Mouse (Mus musculus) right cerebral cortex, postnatal 14 days (tissue): ENCODE results near the gene Scn9a.

ENCODE experiments used
- DNase-seq: peaks from one replicate; pipeline ENCODE4 v3.0.0; 2022

The Scn9a gene

DNA sequence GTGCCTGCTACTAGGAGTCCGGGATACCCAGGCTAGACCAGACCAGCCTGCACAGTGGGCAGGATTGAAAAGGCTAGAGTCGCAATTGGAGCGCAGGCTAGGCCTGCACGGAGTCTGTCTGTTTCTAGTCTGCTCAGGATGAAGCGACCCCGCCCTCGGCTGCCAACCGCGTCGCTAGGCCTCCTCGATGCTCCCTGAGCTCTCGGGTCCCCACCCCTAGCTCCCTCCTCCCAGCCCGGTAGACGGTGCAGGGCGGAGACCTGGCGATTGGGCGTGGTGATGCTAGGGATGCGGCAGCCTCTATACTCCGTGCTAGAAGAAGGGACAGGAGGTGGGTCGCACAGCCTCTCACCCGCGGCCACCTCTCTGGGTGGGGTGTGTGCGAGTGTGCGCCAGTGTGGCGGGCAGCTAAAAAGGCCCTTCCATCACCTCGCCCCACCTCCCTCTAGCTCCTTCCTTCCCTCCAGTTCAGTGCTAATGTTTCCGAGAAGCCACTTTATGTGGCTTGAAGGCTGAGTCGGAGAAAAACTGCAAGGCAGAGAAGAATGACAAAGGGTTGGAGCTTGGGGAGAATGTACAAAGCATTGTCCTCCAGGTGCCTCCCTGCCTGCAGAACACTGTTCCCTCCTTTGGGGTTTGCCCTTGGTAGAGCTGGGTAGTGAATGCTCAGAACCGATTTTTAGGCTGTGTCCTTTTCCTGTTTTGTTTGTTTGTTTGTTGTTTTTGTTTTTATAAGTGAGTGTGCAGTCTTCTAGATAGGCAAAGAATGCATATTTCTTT is at the start of gene Scn9a:
Gene Scn9a, minus strand, starts transcription at position 383 of the 780 bp plus-strand sequence.
- DNase-seq = peak; percentile 32

DNA sequence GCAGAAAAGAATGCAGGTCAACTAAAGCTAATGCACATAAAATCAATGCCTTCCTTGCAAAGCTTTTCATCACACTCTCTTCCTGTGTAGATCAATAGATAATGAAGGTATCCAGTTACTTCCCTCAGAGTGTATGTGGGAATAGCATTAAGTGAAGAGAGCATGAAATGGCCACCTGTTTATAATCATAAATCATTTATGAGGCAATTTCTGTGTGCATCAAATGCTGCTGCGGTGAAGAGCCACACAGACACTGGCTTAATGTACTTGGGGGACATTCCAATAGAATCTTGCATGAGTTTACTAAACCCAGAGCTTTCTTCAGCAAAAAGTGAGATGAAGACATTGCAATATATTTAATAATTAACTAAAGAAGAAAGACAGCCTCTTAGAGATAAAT is 27.2 kb upstream of the Scn9a start:
- DNase-seq = no peak

DNA sequence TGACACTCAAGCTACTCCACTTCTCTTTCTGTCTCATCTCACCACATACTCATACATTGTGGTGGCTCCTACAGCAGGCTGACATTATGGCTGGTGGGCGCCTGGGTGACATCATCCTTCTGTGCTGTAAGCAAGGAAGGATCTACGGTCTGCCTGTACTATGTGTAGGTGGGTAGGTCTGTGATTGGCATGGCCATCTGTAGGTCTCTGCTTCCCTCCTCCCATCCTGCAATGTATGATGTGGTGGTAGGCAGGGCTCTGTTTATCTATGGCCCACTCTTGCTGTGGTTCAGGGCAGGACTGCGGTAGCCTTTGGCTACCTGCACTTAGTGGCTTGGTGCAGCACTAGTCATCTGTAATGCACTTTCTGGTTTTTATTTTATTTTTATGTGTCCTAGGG is 21.7 kb upstream of the Scn9a start:
- DNase-seq = no peak

DNA sequence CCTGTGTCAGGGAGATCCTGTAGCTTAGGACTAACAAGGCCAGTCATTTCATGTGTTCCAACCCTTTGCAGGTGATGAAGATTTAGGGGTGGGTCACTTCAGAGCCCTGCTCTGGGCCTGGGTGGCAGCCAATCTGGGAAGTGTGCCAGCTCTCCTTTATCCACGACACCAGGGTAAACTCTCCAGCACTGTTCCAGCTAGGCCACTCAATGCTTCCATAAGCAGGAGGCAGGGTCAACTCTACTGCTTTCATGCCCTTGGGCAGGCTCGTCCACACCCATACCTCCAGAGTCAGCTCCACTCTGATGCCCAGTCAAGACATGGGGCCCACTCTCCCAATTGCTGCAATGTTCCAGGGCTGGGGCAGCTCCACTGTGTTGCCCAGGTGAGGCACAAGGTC is 20.7 kb upstream of the Scn9a start:
- DNase-seq = no peak

DNA sequence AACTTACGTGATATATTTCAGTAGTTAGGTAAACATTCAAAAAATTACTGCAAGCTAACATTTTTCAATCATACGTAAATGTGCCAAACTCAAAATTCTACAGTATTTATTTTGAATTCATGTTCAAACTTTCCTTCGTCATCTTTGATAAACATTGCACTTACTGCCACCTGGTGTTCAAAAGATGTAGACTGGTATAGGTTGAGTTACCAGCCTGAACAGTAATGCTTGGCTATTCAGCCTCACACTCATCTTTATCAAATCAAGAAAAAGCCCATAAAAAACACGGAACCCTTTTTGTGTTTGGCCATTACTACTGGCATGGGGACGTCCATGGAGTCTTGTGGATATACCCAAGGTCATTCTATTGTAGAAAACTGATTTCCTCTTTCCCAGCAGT is 9.6 kb upstream of the Scn9a start:
- no peak for DNase-seq

DNA sequence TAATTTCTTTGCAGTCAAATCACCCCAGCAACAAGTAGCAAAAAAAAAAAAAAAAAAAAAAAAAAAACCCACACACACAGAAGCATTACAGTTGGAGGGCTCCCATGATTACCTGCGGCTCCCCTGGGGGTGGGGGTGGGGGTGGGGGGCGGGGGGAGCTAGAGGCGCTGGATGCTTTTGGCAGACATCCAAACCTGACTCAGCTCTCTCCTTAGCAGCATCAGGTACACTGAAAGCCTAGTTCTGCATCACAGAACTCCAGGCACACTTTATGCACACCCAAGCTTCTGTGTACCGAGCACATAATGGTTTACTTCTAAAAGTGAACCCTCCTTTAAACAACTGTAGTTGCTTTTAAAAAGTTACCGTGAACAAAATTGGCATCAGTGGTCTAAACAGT is 2.0 kb downstream of the Scn9a start:
- no peak for DNase-seq

DNA sequence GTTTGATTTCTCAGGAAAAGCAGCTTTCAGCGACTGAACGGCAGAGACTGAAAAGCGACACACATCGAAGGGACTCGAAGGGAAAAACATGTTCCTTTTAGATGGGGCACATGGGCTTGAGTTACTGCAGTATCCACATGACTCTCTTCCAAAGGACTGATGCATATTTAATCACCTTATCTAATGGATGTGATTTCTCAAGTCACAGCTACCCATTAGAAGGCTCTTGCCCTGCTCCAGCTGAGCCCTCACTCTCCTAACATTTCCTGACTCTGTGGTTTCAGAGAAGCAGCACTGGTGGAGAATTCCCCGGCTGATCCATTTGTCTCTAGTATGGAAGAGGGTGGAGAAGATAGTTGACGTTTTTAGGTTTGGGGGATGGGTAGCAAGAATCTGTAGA is 23.7 kb downstream of the Scn9a start:
- DNase-seq = no peak

DNA sequence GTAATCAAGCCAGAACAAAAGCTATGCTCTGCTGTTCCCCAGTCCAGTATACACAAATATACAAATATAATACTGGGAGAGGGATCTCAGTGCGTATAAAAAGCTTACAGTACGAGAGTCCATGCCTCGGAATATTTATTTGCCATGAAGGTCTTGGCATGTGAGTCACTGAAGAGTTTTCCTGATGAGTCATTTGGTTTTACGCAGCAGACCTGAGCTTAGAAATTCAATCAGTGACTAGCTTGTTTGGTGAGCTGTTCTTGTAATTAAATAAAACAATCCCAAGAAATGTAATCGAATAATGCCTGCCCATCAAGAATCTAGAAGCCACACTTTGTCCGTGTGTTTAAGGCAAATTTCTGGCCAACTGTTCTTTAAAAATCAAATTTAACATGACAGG is 37.4 kb downstream of the Scn9a start:
- no peak for DNase-seq

DNA sequence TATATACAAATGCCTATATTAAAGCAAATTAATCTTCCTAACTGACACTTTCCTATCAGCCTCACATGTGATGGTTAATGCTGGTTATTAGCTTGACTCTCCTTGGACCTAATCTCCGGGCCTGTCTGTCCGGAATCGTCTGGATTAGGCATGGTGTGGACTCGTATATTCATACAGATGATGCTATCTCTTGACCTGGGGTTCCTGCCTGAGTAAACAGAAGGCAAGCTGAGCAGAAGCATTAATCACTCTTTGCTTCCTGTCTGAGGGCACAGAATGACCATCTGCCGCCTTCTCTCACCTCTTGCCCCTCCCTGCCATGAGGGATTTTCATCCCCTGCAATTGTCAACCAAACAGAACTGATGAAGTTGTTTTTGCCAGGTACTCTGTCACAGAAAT is 38.6 kb downstream of the Scn9a start:
- no peak for DNase-seq

DNA sequence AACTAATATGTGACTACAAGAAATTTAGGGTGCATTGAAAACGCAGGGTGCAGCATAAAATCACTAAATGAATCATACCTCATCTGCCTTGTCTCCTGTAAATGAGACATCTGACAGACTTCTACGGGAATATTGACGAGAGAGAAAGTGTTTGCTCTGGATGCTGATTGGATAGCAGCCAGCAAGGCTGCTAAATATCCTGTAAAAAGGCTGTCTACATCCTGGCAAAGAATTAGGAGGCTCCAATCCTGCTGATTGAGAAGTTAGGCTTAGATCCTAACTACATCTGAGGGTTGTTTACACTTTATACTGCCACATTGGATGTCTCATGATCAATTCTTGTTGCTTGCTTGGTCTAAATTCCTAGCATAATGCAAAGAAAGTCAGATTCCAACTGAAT is 44.6 kb downstream of the Scn9a start:
- DNase-seq = no peak

DNA sequence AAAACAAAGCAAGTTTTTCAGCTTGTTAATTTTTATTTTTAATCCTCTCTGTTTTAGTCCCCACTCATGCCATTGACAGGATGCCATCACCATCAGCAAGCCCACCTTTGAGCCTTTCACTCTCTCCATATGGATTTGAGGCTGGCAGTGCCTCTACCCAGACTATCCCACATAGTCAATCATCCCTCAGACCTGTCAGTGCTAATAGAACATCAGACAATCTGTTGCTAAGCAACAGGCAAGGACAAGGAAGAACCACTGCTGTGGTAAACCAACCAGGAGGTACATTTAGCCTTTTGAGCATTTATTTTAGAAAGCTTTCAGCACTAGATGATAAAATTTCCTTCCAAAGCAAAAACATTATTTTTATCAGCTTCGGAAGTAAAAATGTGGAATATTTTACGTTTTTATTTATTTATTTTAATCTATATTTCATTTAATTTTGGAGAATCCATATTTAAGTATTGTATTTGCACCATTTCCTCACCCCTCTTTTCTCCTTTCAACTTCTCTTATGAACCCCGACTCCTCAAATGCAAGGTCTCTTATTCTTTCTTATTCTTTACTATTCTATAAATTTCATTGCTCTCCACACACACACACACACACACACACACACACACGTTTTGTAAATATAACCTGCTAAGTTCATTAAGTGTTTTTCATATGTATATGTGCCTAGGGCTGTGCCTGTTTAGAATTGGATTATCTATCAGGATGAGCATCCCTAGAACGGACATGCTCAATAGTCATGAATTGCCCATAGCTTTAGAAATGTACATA is 54.5 kb downstream of the Scn9a start:
- DNase-seq = no peak

DNA sequence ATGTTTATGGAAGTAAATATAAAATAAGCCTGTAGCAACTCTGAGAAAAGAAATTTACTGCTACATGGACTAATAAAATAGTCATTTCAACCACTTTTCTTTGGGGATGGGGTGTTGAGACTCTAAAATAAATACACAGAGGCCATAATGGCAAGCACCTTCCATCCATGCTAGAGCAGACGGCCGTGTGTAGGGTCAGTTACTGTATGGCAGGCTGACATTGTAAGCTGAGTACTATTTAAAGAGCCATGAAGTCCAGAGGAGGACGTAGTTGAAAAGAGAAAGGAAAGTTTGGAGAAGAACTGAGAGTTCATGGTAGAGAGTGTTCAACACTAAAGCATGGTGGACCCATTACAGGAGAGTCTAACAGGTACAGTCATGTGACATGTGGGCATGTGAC is 86.5 kb downstream of the Scn9a start:
- DNase-seq = no peak

DNA sequence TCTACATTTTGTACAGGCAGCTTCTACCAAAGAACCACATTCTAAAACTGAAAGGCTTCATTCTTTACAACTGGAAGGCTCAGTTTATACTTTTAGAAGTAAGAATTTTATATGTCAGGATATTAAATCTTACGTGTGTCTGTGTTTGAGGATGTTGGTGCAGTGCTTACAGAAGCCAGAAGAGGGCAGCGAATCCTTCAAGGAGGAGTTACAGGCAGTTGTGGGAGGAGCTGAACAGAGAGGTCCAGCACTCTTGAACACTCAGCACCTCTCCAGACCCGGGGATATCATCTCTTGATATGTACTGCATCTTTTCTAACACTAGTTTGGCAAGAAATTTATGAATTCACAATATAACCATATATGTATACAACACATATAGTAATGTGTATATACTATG is 114.8 kb downstream of the Scn9a start:
- DNase-seq = no peak

DNA sequence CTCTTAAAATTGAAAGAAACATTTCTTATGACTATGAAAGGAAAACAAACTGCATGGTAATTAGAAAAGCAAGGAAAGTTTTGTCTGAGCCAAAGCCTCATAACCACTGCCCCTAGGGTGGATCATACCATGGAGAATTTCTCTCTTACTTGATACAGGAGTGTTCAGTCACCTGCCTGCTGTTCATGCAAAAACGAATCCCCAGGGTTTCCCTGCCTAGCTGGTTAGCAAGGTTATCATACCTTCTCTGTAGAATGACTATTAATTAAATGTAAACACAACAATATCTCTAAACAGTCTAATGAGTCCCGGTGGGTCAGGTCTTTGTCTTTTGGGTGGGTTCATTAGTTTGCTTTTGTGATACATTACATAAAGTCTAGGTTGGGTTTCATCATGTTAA is 123.3 kb downstream of the Scn9a start:
- DNase-seq = no peak

DNA sequence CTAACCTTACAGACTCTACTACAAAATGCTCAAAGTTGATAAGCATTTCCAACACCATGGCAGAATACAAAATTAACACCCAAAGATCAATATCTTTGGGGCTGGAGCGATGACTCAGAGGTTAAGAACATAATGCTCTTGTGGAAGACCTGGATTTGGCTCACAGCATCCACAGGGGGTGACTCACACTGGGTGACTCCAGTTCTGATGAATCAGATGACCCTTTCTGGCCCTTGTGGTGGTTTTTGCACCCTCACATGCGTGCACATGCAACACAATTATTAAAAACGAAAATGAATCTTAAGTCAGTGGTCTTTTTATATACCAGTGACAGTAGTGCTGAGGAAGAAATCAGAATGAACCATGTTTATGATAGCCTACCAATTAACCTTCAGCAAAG is 126.7 kb downstream of the Scn9a start:
- DNase-seq = no peak

DNA sequence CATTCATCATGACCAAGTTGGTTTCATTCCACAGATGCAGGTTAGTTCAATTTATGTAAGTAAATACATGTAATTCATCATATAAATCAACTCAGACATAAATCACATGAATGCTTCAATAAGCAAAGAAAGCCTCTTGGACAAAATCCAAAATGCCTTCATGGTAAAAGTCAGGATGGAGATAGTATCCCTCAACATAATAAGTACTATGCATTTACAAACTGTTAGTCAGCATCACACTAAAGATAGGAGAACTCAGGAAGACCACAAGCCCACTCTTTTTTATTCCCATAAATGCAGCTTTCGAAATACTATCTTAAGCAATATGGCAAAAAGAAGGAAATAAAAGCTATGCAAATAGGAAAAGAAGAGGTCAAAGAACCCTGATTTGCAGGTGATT is 127.1 kb downstream of the Scn9a start:
- DNase-seq = no peak

DNA sequence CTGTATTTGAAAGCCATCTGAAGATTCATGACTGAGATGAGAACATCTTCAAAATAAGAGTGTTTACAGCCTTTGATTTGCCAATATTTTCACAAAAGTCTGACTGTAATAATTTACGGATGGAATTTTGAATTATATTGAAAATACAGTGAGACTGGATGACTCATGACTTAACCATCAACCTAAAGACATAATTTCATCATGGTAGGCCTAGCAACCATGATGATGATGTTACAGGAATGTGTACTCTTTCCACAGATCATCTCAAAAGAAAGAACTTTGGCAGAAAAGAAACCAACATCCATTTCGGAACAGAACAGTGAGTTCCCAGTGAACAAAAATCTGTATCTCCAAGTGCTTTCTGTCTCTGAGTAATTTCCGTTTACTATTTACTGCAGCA is 132.6 kb downstream of the Scn9a start:
- no peak for DNase-seq

DNA sequence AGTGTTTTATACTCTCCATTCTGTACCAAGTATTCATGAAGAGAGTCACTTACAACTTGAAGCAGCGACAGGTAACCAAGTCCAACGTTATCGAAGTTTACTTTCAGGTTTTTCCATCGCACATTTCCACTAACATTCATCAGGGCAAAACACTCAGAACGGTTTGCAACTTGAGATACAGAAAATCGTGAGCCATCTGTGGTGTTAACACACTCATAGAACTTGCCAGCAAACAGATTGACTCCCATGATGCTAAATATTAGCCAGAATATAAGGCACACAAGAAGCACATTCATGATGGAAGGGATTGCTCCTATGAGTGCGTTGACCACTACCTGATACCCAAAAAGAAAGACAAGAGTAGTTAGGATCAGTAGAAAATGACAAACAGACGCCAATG is 140.2 kb downstream of the Scn9a start:
- no peak for DNase-seq

DNA sequence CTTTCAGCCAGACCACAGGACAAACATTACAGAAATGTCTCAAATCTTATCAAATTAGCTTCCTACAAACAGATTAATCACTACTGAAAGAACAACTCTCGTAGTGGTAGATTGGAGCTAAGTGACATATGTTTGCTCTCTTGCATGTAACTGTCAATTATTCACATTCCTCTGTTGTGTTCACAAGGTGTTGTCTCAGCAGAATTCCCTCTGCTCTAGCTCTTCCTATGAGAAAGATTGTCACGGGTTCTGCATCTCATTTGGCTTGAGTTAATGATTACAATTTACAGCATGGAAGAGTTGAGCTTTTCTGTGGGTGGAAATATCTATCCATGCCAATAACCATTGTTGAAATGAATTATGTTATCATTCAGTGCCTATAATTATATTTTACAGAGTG is 156.4 kb downstream of the Scn9a start:
- DNase-seq = no peak

DNA sequence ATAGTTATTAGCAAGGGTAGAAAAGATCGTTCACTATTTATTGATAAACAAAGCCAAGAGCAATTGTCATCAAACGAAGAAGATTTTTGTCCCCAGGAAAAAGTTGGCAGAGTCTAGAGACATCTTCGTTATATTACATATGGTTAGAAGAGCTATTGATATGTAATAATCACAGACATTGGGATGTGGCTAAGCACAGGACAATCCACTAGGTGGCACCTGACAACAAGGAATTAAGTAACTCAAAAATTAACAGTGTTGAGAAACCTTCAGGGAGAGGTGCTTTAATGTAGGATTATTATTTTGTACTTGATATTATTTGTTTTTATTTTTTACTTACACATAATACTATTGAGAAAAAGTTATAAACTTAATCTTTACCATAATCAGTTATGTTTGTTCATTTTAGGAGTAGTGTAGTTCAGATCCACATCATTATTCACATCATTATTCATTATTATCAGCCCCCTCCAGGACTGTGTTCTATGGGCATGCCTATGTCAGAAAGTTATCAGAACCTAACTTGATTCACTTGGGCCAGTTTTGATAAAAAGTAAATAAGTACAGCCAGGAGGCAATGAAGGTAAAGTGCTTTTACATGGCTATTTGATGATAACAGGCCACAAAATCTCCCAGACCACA is 161.5 kb downstream of the Scn9a start:
- DNase-seq = no peak

DNA sequence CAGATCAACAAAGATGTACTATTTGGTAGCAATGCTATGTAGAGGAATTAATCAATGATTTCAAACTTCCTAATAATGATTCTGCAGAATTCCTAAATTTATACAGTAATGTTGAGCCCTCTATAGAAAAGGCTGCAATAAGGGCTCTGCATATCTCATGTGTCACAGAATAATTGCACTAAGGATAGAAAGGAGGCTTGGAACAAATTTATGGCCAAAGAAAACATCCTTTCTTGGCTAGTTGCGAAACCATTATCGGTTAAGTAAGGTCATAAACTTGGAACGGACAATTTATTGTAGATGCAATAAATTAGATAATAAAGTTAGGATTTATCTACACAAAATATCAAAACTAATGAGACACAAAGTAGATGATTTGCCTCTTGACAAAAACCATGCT is 169.3 kb downstream of the Scn9a start:
- no peak for DNase-seq

DNA sequence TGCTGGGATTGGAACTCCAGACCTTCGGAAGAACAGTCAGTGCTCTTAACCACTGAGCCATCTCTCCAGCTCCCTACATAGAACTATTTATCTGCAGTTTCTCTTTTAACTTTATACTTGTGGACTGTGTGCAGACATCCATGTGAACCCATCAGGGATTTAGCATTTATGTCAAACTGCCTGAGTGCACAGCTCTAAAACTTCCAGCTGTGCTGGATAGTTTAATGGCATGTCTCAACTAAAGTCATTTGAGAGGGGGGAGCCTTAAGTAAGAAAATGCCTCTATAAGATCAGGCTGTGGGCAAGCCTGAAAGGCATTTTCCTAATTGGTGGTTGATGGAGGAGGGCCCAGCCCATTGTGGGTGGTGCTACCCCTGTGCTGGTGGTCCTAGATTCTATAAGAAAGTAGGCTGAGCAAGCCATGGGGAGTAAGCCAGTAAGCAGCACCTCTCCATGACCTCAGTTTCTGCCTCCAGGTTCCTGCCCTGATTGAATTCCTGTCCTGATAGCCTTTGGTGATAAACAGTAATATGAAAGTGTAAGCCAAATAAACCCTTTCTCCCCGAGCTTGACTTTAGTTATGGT is 169.8 kb downstream of the Scn9a start:
- no peak for DNase-seq

DNA sequence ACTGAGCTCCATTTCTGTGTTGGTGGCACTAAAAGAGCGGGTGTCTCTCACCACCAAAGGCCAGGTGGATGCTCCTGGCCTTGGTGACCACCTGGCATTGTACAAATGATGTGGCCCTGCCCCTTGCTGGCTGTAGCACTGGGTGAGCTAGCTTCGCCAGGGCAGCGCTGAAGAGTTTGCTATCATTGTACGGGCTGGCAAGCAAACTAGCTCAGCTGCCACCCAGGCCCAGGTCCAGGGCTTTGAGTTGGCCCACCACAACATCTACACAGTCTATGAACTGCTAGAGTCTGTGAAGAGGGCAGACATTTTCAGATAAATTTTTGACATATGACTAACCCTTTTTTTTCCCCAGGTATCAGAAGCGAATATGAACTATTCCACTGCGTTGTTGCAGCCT is 170.8 kb downstream of the Scn9a start:
- DNase-seq = no peak

DNA sequence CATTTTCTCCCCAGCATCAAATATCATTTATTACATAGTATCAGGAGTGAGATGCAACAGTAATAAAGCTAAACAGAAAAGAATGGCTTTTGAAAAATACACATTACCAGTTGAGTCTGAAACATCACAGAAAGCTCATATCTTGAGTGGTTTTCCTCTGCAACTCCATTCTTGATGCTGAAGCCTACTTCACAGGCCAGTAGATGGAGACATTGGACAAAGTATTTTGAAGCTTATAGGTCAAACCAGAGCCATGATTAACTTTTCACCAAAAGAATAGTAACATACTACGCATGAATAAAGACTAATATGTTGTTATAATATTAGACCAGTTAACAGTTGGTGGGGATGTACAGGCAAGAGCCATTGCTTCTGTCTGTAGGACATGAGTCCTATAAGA is 172.3 kb downstream of the Scn9a start:
- no peak for DNase-seq
